Mouse (Mus musculus) layer of hippocampus, adult 2 months (tissue): ENCODE data around the gene Tpd52l2. TPM values are rescaled to one million over a fixed set of nuclear protein-coding genes. Genes with fewer than 3 reads are reported as not detected.
A peak's percentile ranks its signal among the peaks of the same experiment; 100 is the strongest.

ENCODE experiments used
- DNase-seq, 2 experiments: peaks; one replicate each; pipeline ENCODE4 v3.0.0; 2022; ENCODE audit warnings: low spot score in 2 of 2
- H3K27ac ChIP-seq: fragments of 200-600 bp; 2 replicates; pipeline ENCODE4 v1.8.1; 2022
- H3K4me3 ChIP-seq: fragments of 200-600 bp; 2 replicates; pipeline ENCODE4 v1.8.1; 2022; ENCODE audit warnings: mild to moderate bottlenecking
- CTCF ChIP-seq: fragments of 200-600 bp; conservative IDR thresholded peaks from 2 replicates; pipeline ENCODE4 v1.8.1; 2022; ENCODE audit warnings: antibody characterized with exemption, mild to moderate bottlenecking, moderate library complexity
- total RNA-seq, 2 experiments: library from RNA; stranded (reverse); gene quantifications; 2 replicates each; pipeline ENCODE4 v1.2.3; 2021

Gene Tpd52l2
- total RNA-seq, 2 experiments from 2014 or later = 74.7 to 75.2 TPM

DNA sequence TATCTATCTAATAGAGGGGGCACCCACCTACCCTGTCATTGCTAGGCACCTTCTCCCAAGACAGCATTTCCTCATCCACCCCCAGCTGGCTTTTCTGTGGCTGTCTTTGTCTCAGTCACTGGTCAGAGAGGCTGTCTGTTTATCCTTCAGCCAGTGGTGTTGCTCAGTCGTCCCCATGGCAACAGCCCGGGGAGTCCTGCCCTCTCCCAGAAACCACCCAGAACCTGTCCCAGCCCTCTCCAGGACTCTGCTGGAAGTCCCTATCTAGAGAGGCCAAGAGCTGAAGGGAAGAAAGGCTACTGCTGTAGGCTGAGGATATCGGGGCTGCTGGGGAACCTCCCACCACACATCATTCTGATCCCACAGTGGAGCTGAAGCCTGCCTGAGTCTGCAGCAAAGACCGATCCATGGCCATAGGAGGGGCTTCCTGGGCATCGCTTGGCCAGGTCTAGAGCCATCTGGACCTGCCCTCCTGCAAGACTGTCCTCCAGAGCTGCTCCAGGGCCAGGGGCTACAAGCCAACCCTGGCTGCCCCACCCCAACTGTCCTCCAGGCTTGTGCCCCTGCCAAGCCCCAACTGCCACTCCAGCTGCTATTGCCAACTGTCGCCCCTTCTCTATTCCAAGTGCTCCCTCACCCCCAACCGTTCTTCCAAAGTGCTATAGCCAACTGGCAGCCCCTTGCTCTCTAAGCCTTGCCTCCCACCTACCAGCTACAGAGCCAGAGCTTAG, 33.8 kb upstream of the Tpd52l2 start:
- peak; percentile 23 to 57 for DNase-seq
- Histone ChIP-seq H3K27ac (no peak overlapping the region), H3K4me3 (no peak overlapping the region)
- no peak for TF ChIP-seq CTCF

DNA sequence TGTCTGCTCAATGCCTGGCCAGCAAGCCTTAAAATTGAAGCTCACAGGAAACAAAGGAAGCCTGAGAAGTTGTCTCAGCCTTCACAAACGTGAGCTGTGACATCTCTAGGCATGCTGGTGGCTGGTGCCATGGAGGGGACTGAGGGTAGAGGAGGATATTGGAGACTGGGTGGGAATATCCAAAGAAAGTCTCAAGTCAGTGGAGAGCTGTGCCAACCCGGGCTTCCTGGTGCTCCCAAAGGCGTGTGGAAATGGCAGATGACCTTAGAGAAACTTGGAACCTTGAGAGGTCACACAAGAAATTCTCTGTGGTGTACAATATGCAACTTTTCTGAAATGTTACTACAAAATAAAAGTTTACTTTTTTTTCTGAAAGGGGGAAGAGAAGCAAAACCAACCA, 31.5 kb upstream of the Tpd52l2 start:
- Histone ChIP-seq H3K27ac (no peak overlapping the region), H3K4me3 (no peak overlapping the region)
- TF ChIP-seq CTCF = no peak
- no peak for DNase-seq

GRCm38 (mm10) chr2:181470285-181470684, 26.7 kb upstream of the Tpd52l2 start:
- no peak for TF ChIP-seq CTCF
- Histone ChIP-seq H3K27ac (peak overlapping the region; percentile 56), H3K4me3 (no peak overlapping the region)
- DNase-seq = no peak

GRCm38 (mm10) chr2:181471246-181471645, 25.7 kb upstream of the Tpd52l2 start:
- Histone ChIP-seq H3K4me3 (no peak overlapping the region), H3K27ac (peak overlapping the region; percentile 56)
- no peak for DNase-seq
- 0 out of 2 replicates have a peak, but pooled peaks have one; percentile 9 for TF ChIP-seq CTCF

- no peak for DNase-seq
- Histone ChIP-seq H3K27ac (peak overlapping the region; percentile 32; the same call in 1 of the 2 replicates), H3K4me3 (no peak overlapping the region)
- no peak for TF ChIP-seq CTCF
Measured at GRCm38 (mm10) chr2:181472256-181472827, 24.6 kb upstream of the Tpd52l2 start.

DNA sequence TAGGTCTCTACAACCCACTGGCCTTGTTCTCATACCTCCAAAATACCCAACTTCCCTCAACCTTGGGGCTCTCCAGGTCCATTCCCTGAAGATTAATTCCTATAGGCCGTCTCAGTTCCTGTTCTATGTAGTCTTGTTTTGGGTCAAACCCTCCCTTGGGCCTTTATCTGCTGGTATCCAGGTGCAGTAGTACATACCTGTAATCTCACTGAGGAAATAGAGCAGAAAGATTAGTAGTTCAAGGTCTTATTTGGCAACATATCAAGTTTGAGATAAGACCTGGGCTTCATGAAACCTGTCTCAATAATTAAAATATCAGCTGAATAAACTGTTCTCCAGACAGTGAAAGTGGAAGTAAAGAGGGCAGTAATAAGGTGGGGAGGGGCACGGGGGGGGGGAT, 13.8 kb upstream of the Tpd52l2 start:
- H3K4me3 ChIP-seq = no peak overlapping the region
- no peak for DNase-seq
- H3K27ac ChIP-seq = no peak overlapping the region
- TF ChIP-seq CTCF = no peak

GRCm38 (mm10) chr2:181483562-181484318, 13.2 kb upstream of the Tpd52l2 start:
- H3K27ac ChIP-seq = 0 out of 2 replicates have a peak overlapping the region, but pooled peaks have one; percentile 25
- peak; percentile 60 for TF ChIP-seq CTCF
- H3K4me3 ChIP-seq = no peak overlapping the region
- no peak for DNase-seq

GRCm38 (mm10) chr2:181484456-181485233, 12.3 kb upstream of the Tpd52l2 start:
- no peak for TF ChIP-seq CTCF
- Histone ChIP-seq H3K4me3 (no peak overlapping the region), H3K27ac (no peak overlapping the region)
- DNase-seq = no peak

GRCm38 (mm10) chr2:181485741-181486140, 11.2 kb upstream of the Tpd52l2 start:
- Histone ChIP-seq H3K4me3 (no peak overlapping the region), H3K27ac (no peak overlapping the region)
- TF ChIP-seq CTCF = no peak
- no peak for DNase-seq

DNA sequence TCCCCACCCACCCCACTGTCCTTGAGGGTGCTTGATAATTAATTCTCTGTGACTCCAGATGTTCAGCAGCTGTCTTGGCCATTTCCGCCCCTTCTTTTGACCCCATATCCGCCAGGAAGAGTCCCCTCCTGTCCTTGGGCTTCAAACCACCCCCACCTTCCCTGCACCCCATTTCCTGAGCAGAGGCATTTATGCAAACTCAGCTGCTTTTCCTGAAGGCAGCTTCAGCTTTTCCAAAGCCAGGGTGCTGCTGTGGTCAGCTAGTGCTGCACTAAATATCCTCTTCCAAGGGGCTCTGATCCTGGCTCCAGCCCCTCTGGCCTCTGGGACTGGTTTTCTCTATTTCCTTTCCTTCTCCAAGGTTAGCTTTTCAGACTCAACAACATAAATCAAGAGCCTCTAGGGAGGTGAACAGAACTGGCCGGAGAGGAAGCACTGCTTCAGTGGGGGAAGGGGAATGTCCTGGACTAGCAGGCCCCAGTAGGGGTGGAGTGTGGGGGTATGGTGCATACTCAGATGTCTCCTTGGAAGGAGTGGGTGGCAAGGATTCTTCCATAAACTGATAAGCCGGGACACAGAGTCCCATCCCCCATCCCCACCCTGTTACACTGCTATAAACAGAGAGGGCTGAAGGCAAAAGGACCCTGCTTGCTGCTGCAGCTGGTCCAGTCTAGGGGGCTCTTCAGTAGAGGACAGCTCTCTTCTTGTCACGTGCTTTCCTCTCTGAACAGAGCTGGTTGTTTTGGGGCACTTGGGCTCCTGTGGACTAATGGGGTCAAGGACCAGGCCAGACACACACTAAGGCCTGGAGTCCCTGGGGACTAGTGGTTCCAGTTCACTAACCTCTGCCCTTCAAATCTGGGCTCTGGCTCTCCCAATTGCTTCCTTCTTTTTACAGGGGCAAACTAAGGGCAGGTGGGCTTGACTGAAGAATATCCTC, 9.3 kb upstream of the Tpd52l2 start:
- no peak for TF ChIP-seq CTCF
- DNase-seq = no peak
- Histone ChIP-seq H3K4me3 (no peak overlapping the region), H3K27ac (no peak overlapping the region)

DNA sequence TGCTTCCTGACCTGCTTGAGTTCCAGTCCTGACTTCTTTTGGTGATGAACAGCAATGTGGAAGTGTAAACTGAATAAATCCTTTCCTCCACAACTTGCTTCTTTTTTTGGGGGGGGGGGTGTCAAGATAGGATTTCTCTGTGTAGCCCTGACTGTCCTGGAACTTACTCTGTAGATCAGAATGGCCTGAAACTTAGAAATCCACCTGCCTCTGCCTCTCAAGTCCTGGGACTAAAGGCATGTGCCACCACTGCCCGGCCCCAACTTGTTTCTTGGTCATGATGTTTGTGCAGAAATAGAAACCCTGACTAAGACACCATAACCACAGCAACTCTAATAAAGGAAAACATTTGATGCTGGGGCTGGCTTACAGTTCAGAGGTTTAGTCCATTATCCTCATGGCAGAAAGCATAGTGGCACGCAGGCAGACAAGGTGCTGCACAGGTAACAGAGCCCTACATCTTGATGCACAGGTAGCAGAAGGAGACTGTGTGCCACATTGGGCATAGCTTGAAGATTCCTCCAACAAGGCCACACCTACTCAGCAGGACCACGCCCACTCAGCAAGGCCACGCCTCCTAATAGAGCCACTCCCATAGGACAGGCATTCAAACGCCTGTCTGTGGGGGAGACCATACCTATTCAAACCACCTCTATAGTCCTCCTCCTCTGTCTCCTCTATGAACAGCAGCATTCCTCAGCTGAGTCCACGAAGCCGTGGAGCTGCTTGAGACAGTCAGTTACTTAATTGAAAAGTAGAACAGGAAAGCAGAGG, 5.3 kb upstream of the Tpd52l2 start:
- H3K27ac ChIP-seq = no peak overlapping the region
- no peak for DNase-seq
- H3K4me3 ChIP-seq = no peak overlapping the region
- no peak for TF ChIP-seq CTCF
